Mouse (Mus musculus) MEL (cell line): Measurements from ENCODE around the gene Lypd4.

Experiments used
- BHLHE40 ChIP-seq: IDR thresholded peaks from 2 replicates; pipeline ENCODE4 v1.6.1; 2012; ENCODE audit warnings: low read depth, mild to moderate bottlenecking, inconsistent platforms, low read length, improper control_type of control experiment, borderline replicate concordance
- CHD2 ChIP-seq: IDR thresholded peaks from 2 replicates; pipeline ENCODE4 v1.6.1; 2011; ENCODE audit warnings: low read length, improper control_type of control experiment
- CTCF ChIP-seq, 3 experiments: IDR thresholded peaks in 2 of 3; conservative IDR thresholded peaks in 1 of 3; 2 replicates each; pipeline ENCODE4 v1.5.1; 2011 to 2012; ENCODE audit warnings: low read length in 3 of 3, low read depth in 2 of 3, mild to moderate bottlenecking in 2 of 3, improper control_type of control experiment in 1 of 3, inconsistent platforms in 1 of 3, mixed read lengths in 1 of 3, moderate library complexity in 1 of 3; ENCODE audit not compliant: control insufficient read depth in 1 of 3, insufficient read depth in 1 of 3, poor library complexity in 1 of 3, severe bottlenecking in 1 of 3
- EP300 ChIP-seq, 2 experiments: IDR thresholded peaks; 2 replicates each; pipeline ENCODE4 v1.6.1; 2011; ENCODE audit warnings: improper control_type of control experiment in 2 of 2, low read length in 2 of 2, low read depth in 1 of 2, mild to moderate bottlenecking in 1 of 2
- MAX ChIP-seq: IDR thresholded peaks from 2 replicates; pipeline ENCODE4 v1.6.1; 2011; ENCODE audit warnings: low read length, improper control_type of control experiment
- NELFE ChIP-seq: IDR thresholded peaks from 2 replicates; pipeline ENCODE4 v1.6.1; 2011; ENCODE audit warnings: low read depth, low read length, improper control_type of control experiment
- RCOR1 ChIP-seq: IDR thresholded peaks from 2 replicates; pipeline ENCODE4 v1.6.1; 2012; ENCODE audit warnings: low read depth, mild to moderate bottlenecking, inconsistent platforms, low read length, improper control_type of control experiment
- TAL1 ChIP-seq: IDR thresholded peaks from 2 replicates; pipeline ENCODE4 v1.6.1; 2012; ENCODE audit warnings: mild to moderate bottlenecking, inconsistent platforms, low read length, moderate library complexity, mixed read lengths
- TBP ChIP-seq: IDR thresholded peaks from 2 replicates; pipeline ENCODE4 v1.8.0; 2011; ENCODE audit warnings: low read depth, low read length, improper control_type of control experiment
- UBTF ChIP-seq: IDR thresholded peaks from 2 replicates; pipeline ENCODE4 v1.6.1; 2012; ENCODE audit warnings: low read depth, mild to moderate bottlenecking, inconsistent platforms, low read length, improper control_type of control experiment, moderate library complexity, borderline replicate concordance; ENCODE audit not compliant: insufficient read depth
- ZMIZ1 ChIP-seq: IDR thresholded peaks from 2 replicates; pipeline ENCODE4 v1.6.1; 2012; ENCODE audit warnings: low read depth, mild to moderate bottlenecking, inconsistent platforms, low read length, improper control_type of control experiment, moderate library complexity

DNA sequence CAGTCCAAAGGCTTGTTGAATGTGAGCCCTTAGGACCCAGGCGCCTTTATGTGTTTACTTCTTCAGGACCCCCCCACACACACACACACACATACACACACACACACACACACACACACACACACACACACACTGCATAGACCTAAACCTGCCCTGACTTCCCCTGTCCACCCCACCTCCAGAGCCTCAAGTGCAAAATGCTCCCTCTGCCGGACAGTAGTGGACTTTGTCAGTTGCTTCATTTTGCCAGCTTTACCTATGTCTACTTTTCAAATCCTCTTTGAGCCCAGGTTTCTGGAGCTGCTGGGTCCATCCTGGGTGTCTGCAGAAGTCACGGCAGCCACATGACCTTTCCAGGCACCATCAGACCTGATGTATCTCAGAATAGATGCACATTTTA, 35.2 kb upstream of the Lypd4 start:
- TF ChIP-seq CTCF (IDR thresholded peaks at IDR 0.05 in 2 of 3, conservative IDR thresholded peaks at IDR 0.05 in 1 of 3; ENCODE audit: control insufficient read depth in 1 of 3, insufficient read depth in 1 of 3, low read depth in 2 of 3, low read length in 3 of 3, poor library complexity in 1 of 3, severe bottlenecking in 1 of 3) = peak; percentile 51 to 73 (median 70); a peak in 5 of 6 replicates
- no peak for TF ChIP-seq BHLHE40
- TF ChIP-seq UBTF = no peak
- TF ChIP-seq RCOR1 = no peak
- TF ChIP-seq EP300 (IDR thresholded peaks at IDR 0.05; ENCODE audit: low read depth in 1 of 2, low read length in 2 of 2) = 0 out of 4 replicates have a peak, but pooled peaks of 1 of the 2 experiments have one; percentile 8
- no peak for TF ChIP-seq ZMIZ1
- no peak for TF ChIP-seq CHD2
- no peak for TF ChIP-seq NELFE
- TF ChIP-seq TAL1 = no peak
- no peak for TF ChIP-seq MAX
- no peak for TF ChIP-seq TBP
